Mouse (Mus musculus) ES-Bruce4 (cell line): ENCODE measurements around the gene Ankrd33b.

ENCODE experiments used
- CTCF ChIP-seq: IDR thresholded peaks from one replicate; pipeline ENCODE4 v1.8.1; 2011; ENCODE audit warnings: low read depth, low read length
- POLR2A ChIP-seq: IDR thresholded peaks from one replicate; pipeline ENCODE4 v1.8.1; 2011; ENCODE audit warnings: low read length; ENCODE audit not compliant: insufficient read depth

DNA sequence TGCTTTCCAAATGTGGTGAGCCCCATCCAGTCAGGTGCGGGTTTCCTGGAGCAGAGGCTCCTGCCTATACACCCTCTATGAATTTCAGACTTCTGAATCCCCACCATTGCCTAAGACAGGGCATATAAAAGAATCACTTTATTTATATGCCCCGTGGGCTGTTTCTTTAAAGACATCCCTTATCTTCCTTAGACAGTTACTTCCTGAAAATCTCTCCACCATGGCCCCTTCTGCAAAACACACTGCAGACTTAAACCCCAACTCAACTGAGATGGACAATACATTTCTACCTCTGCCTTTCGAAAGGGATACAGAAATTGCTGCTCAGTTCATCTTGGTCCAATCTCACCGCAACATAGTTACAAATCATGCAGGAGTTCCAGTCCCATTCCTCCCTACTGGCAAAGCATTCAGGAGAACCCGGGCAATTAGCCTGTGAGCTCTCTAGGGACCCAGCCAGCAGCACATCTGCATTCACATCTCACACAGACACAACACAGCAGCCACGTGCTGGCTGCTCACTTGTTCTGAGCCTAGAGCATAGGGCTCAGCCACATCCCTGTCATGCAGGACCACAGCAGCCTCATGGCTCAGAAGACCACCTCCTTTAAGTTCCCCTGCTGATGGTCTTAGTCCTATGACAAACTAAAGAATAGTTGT lies 68.1 kb downstream of the Ankrd33b start:
- no peak for TF ChIP-seq CTCF
- no peak for TF ChIP-seq POLR2A
